Mouse (Mus musculus) left cerebral cortex, adult 9 months (tissue): ENCODE data around the gene Ptbp1.
"Not testable (repeated sequence)": the region's sequence is repeated elsewhere in the genome, so short reads cannot be mapped to it uniquely, and the experiment has no call there.

Source experiments
- DNase-seq, 2 experiments: peaks; one replicate each; pipeline ENCODE4 v3.0.0; 2022; ENCODE audit warnings: low spot score in 2 of 2

The Ptbp1 gene

GRCm38 (mm10) chr10:79884446-79884845 is 30.2 kb downstream of the Ptbp1 start:
- no peak for DNase-seq

GRCm38 (mm10) chr10:79884938-79885337 is 30.7 kb downstream of the Ptbp1 start:
- DNase-seq = not testable (repeated sequence)

GRCm38 (mm10) chr10:79886054-79886453 is 31.8 kb downstream of the Ptbp1 start, which contains the start of gene Elane:
Gene Elane, plus strand, starts transcription at chr10:79886247.
- no peak for DNase-seq

DNA sequence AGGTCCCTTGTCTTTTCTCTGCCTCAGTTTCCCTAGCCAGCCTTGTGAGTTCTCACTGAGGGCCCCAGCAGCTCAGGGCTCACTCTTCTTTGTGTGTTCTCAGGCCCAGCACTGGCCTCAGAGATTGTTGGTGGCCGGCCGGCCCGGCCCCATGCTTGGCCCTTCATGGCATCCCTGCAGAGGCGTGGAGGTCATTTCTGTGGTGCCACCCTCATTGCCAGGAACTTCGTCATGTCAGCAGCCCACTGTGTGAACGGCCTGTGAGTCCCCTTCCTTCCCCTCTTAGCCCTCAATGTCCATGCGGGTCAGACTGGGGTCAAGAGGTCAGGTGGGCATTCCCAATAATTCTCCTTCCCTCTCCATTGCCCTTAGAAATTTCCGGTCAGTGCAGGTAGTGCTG is 32.4 kb downstream of the Ptbp1 start:
- DNase-seq = no peak

- no peak for DNase-seq
These were observed 35.2 kb downstream of the Ptbp1 start for GRCm38 (mm10) chr10:79889386-79889785.

DNA sequence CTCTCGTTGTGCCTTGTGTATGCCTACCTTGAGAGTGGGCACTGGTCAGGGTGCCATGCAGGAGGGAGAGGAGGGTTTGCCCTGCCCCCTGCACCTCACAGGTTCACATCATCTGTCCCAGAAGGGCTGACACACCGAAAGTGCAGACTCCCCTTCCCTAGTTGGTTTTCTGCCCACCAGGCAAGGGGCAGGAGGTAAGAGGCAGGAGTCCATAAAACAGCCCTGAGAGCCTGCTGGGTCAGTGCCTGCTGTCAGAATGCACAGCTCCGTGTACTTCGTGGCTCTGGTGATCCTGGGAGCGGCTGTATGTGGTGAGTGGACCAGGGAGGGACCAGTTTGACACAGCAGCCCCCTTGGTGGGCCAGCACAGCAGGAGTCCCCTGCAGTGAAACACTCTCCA is 36.4 kb downstream of the Ptbp1 start, which contains the start of gene Cfd:
TSS of gene Cfd (plus strand) at position 184 of the 400 bp plus-strand sequence.
- no peak for DNase-seq

DNA sequence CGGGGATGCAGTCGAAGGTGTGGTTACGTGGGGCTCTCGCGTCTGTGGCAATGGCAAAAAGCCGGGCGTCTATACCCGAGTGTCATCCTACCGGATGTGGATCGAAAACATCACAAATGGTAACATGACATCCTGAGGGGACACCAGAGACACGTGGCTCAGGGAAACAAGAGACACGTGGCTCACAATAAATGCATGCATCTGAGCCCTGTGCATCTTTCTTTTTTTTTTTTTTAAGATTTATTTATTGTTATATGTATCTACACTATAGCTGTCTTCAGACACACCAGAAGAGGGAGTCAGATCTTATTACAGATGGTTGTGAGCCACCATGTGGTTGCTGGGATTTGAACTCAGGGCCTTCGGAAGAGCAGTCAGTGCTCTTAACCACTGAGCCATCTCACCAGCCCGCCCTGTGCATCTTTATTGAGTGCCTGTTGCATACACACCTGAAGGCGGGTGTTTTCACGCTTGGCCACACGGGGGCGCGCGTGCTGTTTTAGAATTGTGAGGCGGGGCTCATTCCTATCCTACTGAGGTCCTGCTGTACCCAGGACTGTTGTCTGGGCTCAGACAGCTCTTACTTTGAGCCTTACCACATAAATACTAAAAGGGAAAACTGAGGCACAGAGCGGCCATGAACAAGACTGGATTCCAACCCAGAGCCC is 38.4 kb downstream of the Ptbp1 start:
- DNase-seq = peak in 1 of 2 experiments; percentile 74

- no peak for DNase-seq
These were observed 42.1 kb downstream of the Ptbp1 start for GRCm38 (mm10) chr10:79896306-79896705.

- DNase-seq = no peak
These were observed 42.6 kb downstream of the Ptbp1 start for GRCm38 (mm10) chr10:79896814-79897213.

DNA sequence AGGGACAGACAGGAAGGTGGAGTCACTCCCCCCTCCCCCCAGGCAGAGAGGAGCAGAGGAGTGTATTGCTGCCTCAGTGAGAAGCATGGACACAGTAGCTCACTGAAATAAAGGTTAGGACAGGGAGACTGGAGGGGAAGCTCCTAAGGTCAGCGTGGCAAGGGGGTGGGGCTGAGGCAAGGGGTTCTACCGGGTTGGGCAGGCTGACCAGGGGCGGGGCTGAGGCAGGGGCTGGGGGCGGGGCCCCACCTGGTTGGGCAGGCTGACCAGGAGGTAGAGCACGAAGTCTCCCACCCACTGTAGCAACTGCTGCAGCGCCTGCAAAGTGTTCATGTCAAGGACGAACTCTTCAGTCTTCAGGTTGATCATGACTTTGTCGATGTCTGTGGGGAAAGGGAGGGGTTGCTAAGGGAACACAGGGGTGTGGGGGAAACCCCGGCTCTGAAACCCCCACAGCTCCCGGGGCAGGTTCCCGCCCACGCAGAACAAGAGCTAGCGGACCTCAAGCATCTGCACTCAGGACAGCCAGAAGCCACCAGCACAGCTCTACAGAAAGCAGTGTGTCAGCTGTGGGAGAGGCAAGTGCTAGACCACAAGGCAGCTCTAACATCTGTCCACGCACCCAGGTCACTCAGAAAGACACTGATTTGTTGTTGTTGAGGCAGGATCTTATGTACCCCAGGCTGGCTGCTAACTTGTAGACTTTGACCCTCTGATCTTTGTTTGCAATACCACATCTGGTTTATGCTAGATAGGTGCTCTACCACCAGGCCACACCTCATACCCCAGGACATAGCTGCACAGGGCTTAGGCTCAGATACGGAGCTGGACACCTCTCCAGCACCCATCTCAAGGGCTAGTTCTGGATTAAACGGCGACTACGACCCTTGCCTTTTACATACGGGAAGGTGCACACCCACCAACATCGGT is 43.4 kb downstream of the Ptbp1 start:
- DNase-seq = no peak

- peak; percentile 79 to 92 for DNase-seq
These were observed 46.8 kb downstream of the Ptbp1 start for GRCm38 (mm10) chr10:79900951-79901410.

DNA sequence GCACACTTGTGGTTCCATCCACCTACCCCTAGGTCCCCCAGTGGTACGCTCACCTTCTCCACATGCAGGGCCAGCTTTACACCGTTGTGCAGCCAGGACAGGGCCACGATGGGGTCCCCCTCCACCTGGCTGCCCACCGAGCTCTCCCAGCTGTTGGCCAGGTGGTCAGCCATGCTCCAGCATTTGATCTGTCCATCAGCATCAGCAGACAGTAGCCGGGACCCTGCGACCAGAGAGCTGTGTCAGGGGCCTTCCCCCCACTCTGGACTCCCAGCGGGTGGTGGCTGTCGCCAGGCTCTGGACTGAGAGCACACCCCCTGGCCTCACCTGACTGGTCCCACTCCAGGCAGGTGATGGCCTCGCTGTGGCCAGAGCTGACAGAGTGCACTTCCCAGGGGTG is 52.5 kb downstream of the Ptbp1 start:
- DNase-seq = no peak

DNA sequence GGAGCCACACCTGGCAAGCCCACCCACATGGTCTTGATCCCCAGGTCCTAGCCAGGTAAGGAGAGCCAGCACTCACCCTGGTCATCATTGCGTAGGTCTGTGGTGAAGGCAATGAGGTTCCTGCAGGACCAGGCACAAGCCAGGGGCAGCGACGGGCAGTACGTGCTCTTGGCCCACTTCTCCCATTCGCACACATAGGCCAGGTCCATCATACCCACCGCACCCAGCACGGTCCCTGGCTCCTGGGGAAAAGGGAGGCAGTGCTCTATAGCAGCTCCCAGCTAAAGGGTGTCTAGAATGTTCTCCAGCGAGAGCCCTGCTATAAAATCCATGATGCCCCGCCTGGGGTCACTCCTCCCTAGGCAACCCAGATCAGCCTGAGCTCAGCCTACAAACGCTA is 53.2 kb downstream of the Ptbp1 start:
- DNase-seq = no peak

DNA sequence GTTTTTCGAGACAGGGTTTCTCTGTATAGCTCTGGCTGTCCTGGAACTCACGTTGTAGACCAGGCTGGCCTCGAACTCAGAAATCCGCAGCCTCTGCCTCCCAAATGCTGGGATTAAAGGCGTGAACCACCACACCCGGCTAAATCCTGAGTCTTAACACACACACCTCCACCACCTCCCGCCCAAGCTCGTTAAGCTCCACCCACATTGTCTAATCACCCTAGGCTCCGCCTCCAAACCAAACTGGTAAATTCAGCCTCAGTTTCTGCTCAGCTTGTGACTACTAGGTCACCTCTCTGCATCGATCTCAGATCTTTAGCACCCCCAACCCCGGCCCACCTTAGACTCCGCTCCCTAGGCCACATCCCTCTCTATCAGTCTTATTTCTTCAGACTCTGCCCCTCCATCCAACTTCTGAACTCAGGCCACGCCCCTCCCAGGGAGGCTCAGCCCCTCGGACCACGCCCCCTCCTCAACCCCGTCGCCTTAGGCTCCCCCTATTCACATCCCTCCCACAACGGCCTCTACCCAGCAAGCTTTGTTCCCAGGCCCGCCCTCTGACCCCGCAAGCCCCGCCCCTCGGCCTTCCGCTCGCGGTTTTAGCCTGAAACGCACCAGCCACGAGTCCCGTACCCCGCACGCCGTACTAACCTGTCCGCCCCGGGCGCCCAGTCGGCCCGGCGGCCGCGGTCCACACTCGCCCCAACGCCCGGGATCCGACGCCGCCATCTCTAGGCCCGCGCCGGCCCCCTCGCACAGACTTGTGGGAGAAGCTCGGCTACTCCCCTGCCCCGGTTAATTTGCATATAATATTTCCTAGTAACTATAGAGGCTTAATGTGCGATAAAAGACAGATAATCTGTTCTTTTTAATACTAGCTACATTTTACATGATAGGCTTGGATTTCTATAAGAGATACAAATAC is 54.2 kb downstream of the Ptbp1 start, which contains the start of gene Med16:
TSS of gene Med16 (minus strand) at position 757 of the 925 bp plus-strand sequence.
- DNase-seq = peak; percentile 94 to 95

- peak; percentile 75 to 76 for DNase-seq
These were observed 55.1 kb downstream of the Ptbp1 start for GRCm38 (mm10) chr10:79909092-79909922.

- no peak for DNase-seq
These were observed 56.3 kb downstream of the Ptbp1 start, which contains the start of gene Gm26602 for GRCm38 (mm10) chr10:79910556-79910955. Gene Gm26602, plus strand, starts transcription at chr10:79910856.

- DNase-seq = no peak
These were observed 58.2 kb downstream of the Ptbp1 start for GRCm38 (mm10) chr10:79912412-79912811.
